10 mouse cellular contexts compared by ENCODE assay signal in genomic region chr14:28165621-28166211, GRCm38 (mm10).
DNase-seq lines count a peak whose midpoint lies in the region; ATAC-seq and TF ChIP-seq lines count a peak whose summit lies in the region.
"Had no signal": no experiment of that assay in that cellular context is flagged by ENCODE, and none has a peak within 500 bp of the region (broad histone marks: within the 10 kb centered on the region; RNA-seq: fewer than 3 reads in every experiment).

No protein-coding gene starts in this region.

- H3K9me3 ChIP-seq in forebrain, postnatal 0 days (ENCODE audit: low read length): no peaks in the 10 kb centered on the region
- H3K9me3 ChIP-seq in limb, embryonic 14.5 days (ENCODE audit: control insufficient read depth, low read length): no peaks in the 10 kb centered on the region

- H3K36me3 ChIP-seq in forebrain, postnatal 0 days (ENCODE audit: insufficient read depth): no peaks in the 10 kb centered on the region
- H3K36me3 ChIP-seq in limb, embryonic 14.5 days (ENCODE audit: control insufficient read depth, insufficient read depth, low read length): no peaks in the 10 kb centered on the region

- H3K9ac ChIP-seq in forebrain, postnatal 0 days: no peak overlapping the region
- H3K9ac ChIP-seq in limb, embryonic 14.5 days (ENCODE audit: low read depth, low read length, severe bottlenecking): no peak overlapping the region

- 36% methylated on average over 5 of the region's 5 CpGs for WGBS in forebrain, postnatal 0 days
- 26% methylated on average over 5 of the region's 5 CpGs for WGBS in limb, embryonic 14.5 days

- no peak overlapping the region for H3K4me2 ChIP-seq in forebrain, postnatal 0 days (ENCODE audit: low read depth)
- no peak overlapping the region for H3K4me2 ChIP-seq in limb, embryonic 14.5 days (replicated peaks; ENCODE audit: low read depth, low read length, severe bottlenecking)

- peak; percentile 20 for DNase-seq in MN1 (ENCODE audit: low spot score)
- peak; percentile 10 for DNase-seq in adipocyte (ENCODE audit: low spot score)
- no peak for DNase-seq in forebrain, postnatal 0 days
- DNase-seq in limb, embryonic 14.5 days (ENCODE audit: low spot score): peak; percentile 17
- DNase-seq in cerebellum, adult 9-10 months: no peak
- DNase-seq in right cerebral cortex, postnatal 36 days (ENCODE audit: low spot score in 2 of 2): no peak
- DNase-seq in T-cell, adult 2 months (ENCODE audit: low spot score): no peak
- DNase-seq: cerebellum, adult 9-11 months; gastrocnemius, postnatal 25 days; thymus, postnatal 36 days had no signal

- ATAC-seq in forebrain, postnatal 0 days: no peak
- no peak for ATAC-seq in limb, embryonic 14.5 days (ENCODE audit: low FRiP score, low read depth)

- peaks cover 12% of the 10 kb centered on the region for H3K4me1 ChIP-seq in forebrain, postnatal 0 days (ENCODE audit: insufficient read depth)
- H3K4me1 ChIP-seq in limb, embryonic 14.5 days (ENCODE audit: control insufficient read depth, insufficient read depth, low read length): peaks cover 18% of the 10 kb centered on the region

- H3K4me3 ChIP-seq in forebrain, postnatal 0 days (ENCODE audit: low read depth, low read length): no peak overlapping the region
- no peak overlapping the region for H3K4me3 ChIP-seq in limb, embryonic 14.5 days (replicated peaks; ENCODE audit: low read length)

- no peaks in the 10 kb centered on the region for H3K27me3 ChIP-seq in forebrain, postnatal 0 days (ENCODE audit: insufficient read depth, low read length)
- no peaks in the 10 kb centered on the region for H3K27me3 ChIP-seq in limb, embryonic 14.5 days (ENCODE audit: control insufficient read depth, insufficient read depth, low read length)

- TF ChIP-seq POLR2A in limb, embryonic 14.5 days (IDR thresholded peaks at IDR 0.05; ENCODE audit: borderline replicate concordance, extremely low read depth, insufficient read depth, insufficient read length): no peak

- peak; percentile 29; the same call in 1 of the 2 replicates for TF ChIP-seq CTCF in forebrain, postnatal 0 days (IDR thresholded peaks at IDR 0.05; ENCODE audit: low read depth)

- peak overlapping the region; percentile 54; the same call in 1 of the 2 replicates for H3K27ac ChIP-seq in forebrain, postnatal 0 days (ENCODE audit: low read depth, low read length)
- H3K27ac ChIP-seq in limb, embryonic 14.5 days (replicated peaks; ENCODE audit: low read depth, low read length): peak overlapping the region; percentile 65; the same call in 1 of the 2 replicates

Comparison
In these comparisons a context has a peak if more than half of its experiments do, and no peak if none do; other contexts are left out.
1. DNase-seq: peak in MN1 (single experiment), adipocyte (single experiment) and limb, embryonic 14.5 days (single experiment); none in forebrain, postnatal 0 days (single experiment), cerebellum, adult 9-10 months (single experiment), right cerebral cortex, postnatal 36 days (0 of 2) and T-cell, adult 2 months (single experiment).